ENCODE assay signal across 9 mouse cellular contexts in the genomic region with DNA sequence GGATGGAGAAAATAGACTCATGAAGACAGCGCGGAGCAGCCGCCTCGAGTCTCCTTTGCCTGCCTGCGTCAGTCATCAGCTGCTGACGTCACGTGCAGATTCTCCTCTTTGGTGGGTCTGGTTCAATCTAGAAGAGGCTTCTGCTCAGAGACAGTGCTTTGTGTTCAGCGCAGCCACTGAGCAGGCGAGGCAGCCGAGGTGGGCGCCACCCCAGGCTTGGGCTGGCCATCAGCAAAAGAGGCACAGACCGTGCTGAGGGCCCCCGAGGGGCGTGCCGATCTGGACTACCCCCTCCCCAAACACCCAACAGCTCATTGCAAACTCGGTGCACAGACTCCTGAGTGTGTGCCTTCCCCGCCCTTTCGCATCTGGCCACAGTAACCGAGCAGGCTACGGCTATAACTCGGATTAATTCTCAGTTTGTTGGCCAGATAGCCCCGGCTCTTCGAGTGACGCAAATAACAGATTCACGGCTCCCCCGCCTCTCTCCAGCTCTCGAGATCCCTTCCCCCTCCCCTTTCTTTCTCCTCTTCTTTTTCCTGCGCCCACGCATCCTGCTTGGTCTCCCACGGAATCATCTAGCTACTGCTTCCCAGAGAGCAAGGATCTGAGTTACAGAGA.
DNase-seq lines count a peak whose midpoint lies in the region; ATAC-seq and TF ChIP-seq lines count a peak whose summit lies in the region.
"Had no signal": no experiment of that assay in that cellular context is flagged by ENCODE, and none has a peak within 500 bp of the region (broad histone marks: within the 10 kb centered on the region; RNA-seq: fewer than 3 reads in every experiment).

No protein-coding gene starts in this region.

- under 1% methylated on average over 30 of the region's 30 CpGs for WGBS in kidney, embryonic 14.5 days
- WGBS in forebrain, postnatal 0 days: 1% methylated on average over 30 of the region's 30 CpGs

- intact Hi-C loops in left cerebral cortex, postnatal 14 days (cut with DNase I): loop anchor here (2.0 to 5.0 kb wide), 2 partner anchors 18 to 210 kb away; no protein-coding TSS in a partner anchor

- H3K4me1 ChIP-seq in kidney, embryonic 14.5 days (ENCODE audit: control insufficient read depth, insufficient read depth, low read length): 0 out of 2 replicates have a peak, but pooled peaks cover 3% of the 10 kb centered on the region
- H3K4me1 ChIP-seq in forebrain, postnatal 0 days (ENCODE audit: insufficient read depth): peaks cover 13% of the 10 kb centered on the region

- peaks cover 64% of the 10 kb centered on the region for H3K27me3 ChIP-seq in kidney, embryonic 14.5 days (ENCODE audit: control insufficient read depth, insufficient read depth, low read length)
- peaks cover 29% of the 10 kb centered on the region for H3K27me3 ChIP-seq in forebrain, postnatal 0 days (ENCODE audit: insufficient read depth, low read length)

- no peak for DNase-seq in kidney, postnatal 36 days
- DNase-seq in cerebellum, adult 11 months: peak; percentile 68
- peak; percentile 92 for DNase-seq in forebrain, postnatal 0 days
- peak; percentile 87 to 88 for DNase-seq in left cerebral cortex, postnatal 14 days (ENCODE audit: low spot score in 2 of 2)
- peak; percentile 79 for DNase-seq in right cerebral cortex, postnatal 14 days

- H3K9ac ChIP-seq in kidney, embryonic 14.5 days (ENCODE audit: low read depth, low read length): no peak overlapping the region
- peak overlapping the region; percentile 69 for H3K9ac ChIP-seq in forebrain, postnatal 0 days

- no peak overlapping the region; the same call in 1 of the 2 replicates for H3K4me2 ChIP-seq in kidney, embryonic 14.5 days (replicated peaks; ENCODE audit: low read depth, low read length)
- H3K4me2 ChIP-seq in forebrain, postnatal 0 days (ENCODE audit: low read depth): peak overlapping the region; percentile 84

- 0 out of 2 replicates have a peak, but pooled peaks have one; percentile 2 for TF ChIP-seq CTCF in forebrain, postnatal 0 days (IDR thresholded peaks at IDR 0.05; ENCODE audit: low read depth)

- H3K36me3 ChIP-seq in kidney, embryonic 14.5 days (ENCODE audit: control insufficient read depth, insufficient read depth, low read length): no peaks in the 10 kb centered on the region
- no peaks in the 10 kb centered on the region for H3K36me3 ChIP-seq in forebrain, postnatal 0 days (ENCODE audit: insufficient read depth)

- ATAC-seq in kidney, embryonic 14.5 days (ENCODE audit: low FRiP score, low TSS enrichment): 0 out of 2 replicates have a peak, but pooled peaks have one; percentile 41
- ATAC-seq in forebrain, postnatal 0 days: peak; percentile 88
- no peak for ATAC-seq in erythroid progenitor cell, adult 5-6 weeks (replicated peaks; ENCODE audit: low FRiP score, poor library complexity, severe bottlenecking)
- no peak for ATAC-seq in megakaryocyte progenitor cell, adult 5-6 weeks (replicated peaks; ENCODE audit: poor library complexity)
- ATAC-seq: Patski had no signal

- no peak overlapping the region for H3K27ac ChIP-seq in kidney, embryonic 14.5 days (ENCODE audit: low read depth, low read length)
- peak overlapping the region; percentile 90 for H3K27ac ChIP-seq in forebrain, postnatal 0 days (ENCODE audit: low read depth, low read length)

- H3K4me3 ChIP-seq in kidney, embryonic 14.5 days (ENCODE audit: low read length): no peak overlapping the region
- peak overlapping the region; percentile 59 for H3K4me3 ChIP-seq in forebrain, postnatal 0 days (ENCODE audit: low read depth, low read length)

- H3K9me3 ChIP-seq in kidney, embryonic 14.5 days (ENCODE audit: control insufficient read depth, low read length): no peaks in the 10 kb centered on the region
- no peaks in the 10 kb centered on the region for H3K9me3 ChIP-seq in forebrain, postnatal 0 days (ENCODE audit: low read length)

Comparison
In these comparisons a context has a peak if more than half of its experiments do, and no peak if none do; other contexts are left out.
1. ATAC-seq: peak in kidney, embryonic 14.5 days (single experiment) and forebrain, postnatal 0 days (single experiment); none in erythroid progenitor cell, adult 5-6 weeks (single experiment) and megakaryocyte progenitor cell, adult 5-6 weeks (single experiment).
2. DNase-seq: peak in cerebellum, adult 11 months (single experiment), forebrain, postnatal 0 days (single experiment), left cerebral cortex, postnatal 14 days (2 of 2) and right cerebral cortex, postnatal 14 days (single experiment); none in kidney, postnatal 36 days (0 of 2).